Mouse (Mus musculus) hindbrain, embryonic 13.5 days (tissue): ENCODE measurements at regions not wholly inside any gene's neighbourhood (a gene's known extent, or its start where the extent isn't known, plus 50 kb on each side); places are given as distances from the start of the nearest gene placed in this dataset.

Source experiments
- ATAC-seq: fragments of 200-750 bp; cut with Nextera tagmentation; 2 replicates; pipeline ENCODE4 v1.8.0; 2017; ENCODE audit warnings: moderate TSS enrichment; ENCODE audit not compliant: low FRiP score
- H3K27ac ChIP-seq: fragments of 300-500 bp; sonication (generic); 2 replicates; pipeline ENCODE4 v1.5.1; 2015; ENCODE audit warnings: inconsistent platforms, mild to moderate bottlenecking, moderate library complexity
- H3K27me3 ChIP-seq: fragments of 300-500 bp; sonication (generic); 2 replicates; pipeline ENCODE4 v1.6.1; 2015; ENCODE audit warnings: mild to moderate bottlenecking, inconsistent platforms
- H3K36me3 ChIP-seq: fragments of 300-500 bp; sonication (generic); 2 replicates; pipeline ENCODE4 v1.6.1; 2015; ENCODE audit warnings: mild to moderate bottlenecking, inconsistent platforms
- H3K4me1 ChIP-seq: fragments of 300-500 bp; sonication (generic); replicated peaks from 2 replicates; pipeline ENCODE4 v1.6.1; 2015; ENCODE audit warnings: inconsistent platforms
- H3K4me2 ChIP-seq: fragments of 300-500 bp; sonication (generic); 2 replicates; pipeline ENCODE4 v1.6.1; 2015; ENCODE audit warnings: inconsistent platforms, mild to moderate bottlenecking, moderate library complexity
- H3K4me3 ChIP-seq: fragments of 300-500 bp; sonication (generic); 2 replicates; pipeline ENCODE4 v1.5.1; 2015; ENCODE audit warnings: mild to moderate bottlenecking, inconsistent platforms
- H3K9ac ChIP-seq: fragments of 300-500 bp; sonication (generic); 2 replicates; pipeline ENCODE4 v1.6.1; 2015; ENCODE audit warnings: mild to moderate bottlenecking, inconsistent platforms
- H3K9me3 ChIP-seq: fragments of 300-500 bp; sonication (generic); 2 replicates; pipeline ENCODE4 v1.6.1; 2016; ENCODE audit warnings: inconsistent platforms
- WGBS: fragments of 180-500 bp; shearing (Covaris S2); methylation state at CpG from one replicate; pipeline ENCODE4 v1.1.7; 2015; 5-methylcytosine and 5-hydroxymethylcytosine counted together

GRCm38 (mm10) chr3:56753654-56754053 is 548.1 kb downstream of the Tm4sf1 start:
- H3K9ac ChIP-seq = no peak overlapping the region
- H3K4me3 ChIP-seq = no peak overlapping the region
- no peaks in the 10 kb centered on the region for H3K36me3 ChIP-seq
- no peaks in the 10 kb centered on the region for H3K27me3 ChIP-seq
- no peak overlapping the region for H3K27ac ChIP-seq
- ATAC-seq = no peak
- no peaks in the 10 kb centered on the region for H3K9me3 ChIP-seq
- H3K4me2 ChIP-seq = no peak overlapping the region
- WGBS = 33% methylated on average over 3 of the region's 3 CpGs
- H3K4me1 ChIP-seq = peaks cover 4% of the 10 kb centered on the region; the same call in 1 of the 2 replicates

- WGBS = 84% methylated on average over 1 of the region's 1 CpGs
- peaks cover 4% of the 10 kb centered on the region; the same call in 1 of the 2 replicates for H3K4me1 ChIP-seq
- no peak overlapping the region for H3K27ac ChIP-seq
- no peak overlapping the region for H3K4me3 ChIP-seq
- H3K9ac ChIP-seq = no peak overlapping the region
- H3K9me3 ChIP-seq = no peaks in the 10 kb centered on the region
- no peaks in the 10 kb centered on the region for H3K27me3 ChIP-seq
- ATAC-seq = no peak
- no peak overlapping the region for H3K4me2 ChIP-seq
- no peaks in the 10 kb centered on the region for H3K36me3 ChIP-seq
These were observed 549.9 kb downstream of the Tm4sf1 start for GRCm38 (mm10) chr3:56751926-56752325.

GRCm38 (mm10) chr3:56740902-56741301 is 557.4 kb upstream of the Nbea start:
- no peak overlapping the region for H3K27ac ChIP-seq
- H3K4me1 ChIP-seq = no peaks in the 10 kb centered on the region
- H3K27me3 ChIP-seq = no peaks in the 10 kb centered on the region
- ATAC-seq = no peak
- no peak overlapping the region for H3K9ac ChIP-seq
- no peaks in the 10 kb centered on the region for H3K9me3 ChIP-seq
- no peaks in the 10 kb centered on the region for H3K36me3 ChIP-seq
- no peak overlapping the region for H3K4me2 ChIP-seq
- no peak overlapping the region for H3K4me3 ChIP-seq

GRCm38 (mm10) chr3:56739451-56739850 is 556.0 kb upstream of the Nbea start:
- Histone ChIP-seq H3K4me3 (no peak overlapping the region), H3K4me2 (no peak overlapping the region), H3K9ac (no peak overlapping the region), H3K9me3 (no peaks in the 10 kb centered on the region), H3K27ac (no peak overlapping the region), H3K36me3 (no peaks in the 10 kb centered on the region), H3K27me3 (no peaks in the 10 kb centered on the region), H3K4me1 (no peaks in the 10 kb centered on the region)
- ATAC-seq = no peak
- WGBS = 82% methylated on average over 3 of the region's 3 CpGs

GRCm38 (mm10) chr3:56730849-56731248 is 547.3 kb upstream of the Nbea start:
- Histone ChIP-seq H3K4me1 (peaks cover 4% of the 10 kb centered on the region; the same call in 1 of the 2 replicates), H3K27me3 (no peaks in the 10 kb centered on the region), H3K4me2 (no peak overlapping the region), H3K27ac (no peak overlapping the region), H3K9ac (no peak overlapping the region), H3K4me3 (no peak overlapping the region), H3K36me3 (no peaks in the 10 kb centered on the region), H3K9me3 (no peaks in the 10 kb centered on the region)
- no peak for ATAC-seq
- WGBS = 55% methylated on average over 3 of the region's 3 CpGs

- ATAC-seq = no peak
- H3K27ac ChIP-seq = no peak overlapping the region
These were observed 541.5 kb upstream of the Nbea start for GRCm38 (mm10) chr3:56724991-56725390.

GRCm38 (mm10) chr3:56708260-56708659 is 524.8 kb upstream of the Nbea start:
- no peaks in the 10 kb centered on the region for H3K36me3 ChIP-seq
- no peak overlapping the region for H3K4me3 ChIP-seq
- H3K4me1 ChIP-seq = peaks cover 6% of the 10 kb centered on the region
- WGBS = 61% methylated on average over 1 of the region's 1 CpGs
- no peaks in the 10 kb centered on the region for H3K27me3 ChIP-seq
- no peak overlapping the region for H3K4me2 ChIP-seq
- H3K9me3 ChIP-seq = no peaks in the 10 kb centered on the region
- no peak for ATAC-seq
- peak overlapping the region; percentile 66 for H3K27ac ChIP-seq
- H3K9ac ChIP-seq = no peak overlapping the region

More at GRCm38 (mm10) chr3:56724991-56725390, 541.5 kb upstream of the Nbea start:
- no peak overlapping the region for H3K4me2 ChIP-seq
- H3K36me3 ChIP-seq = no peaks in the 10 kb centered on the region
- H3K4me1 ChIP-seq = no peaks in the 10 kb centered on the region
- H3K27me3 ChIP-seq = no peaks in the 10 kb centered on the region
- H3K9ac ChIP-seq = no peak overlapping the region
- no peaks in the 10 kb centered on the region for H3K9me3 ChIP-seq
- no peak overlapping the region for H3K4me3 ChIP-seq

- no peak overlapping the region for H3K9ac ChIP-seq
- no peak overlapping the region for H3K4me3 ChIP-seq
- peak overlapping the region; percentile 66 for H3K27ac ChIP-seq
- no peaks in the 10 kb centered on the region for H3K36me3 ChIP-seq
- H3K9me3 ChIP-seq = no peaks in the 10 kb centered on the region
- peaks cover 6% of the 10 kb centered on the region for H3K4me1 ChIP-seq
- H3K4me2 ChIP-seq = no peak overlapping the region
- no peak; the same call in 1 of the 2 replicates for ATAC-seq
- H3K27me3 ChIP-seq = no peaks in the 10 kb centered on the region
- 67% methylated on average over 3 of the region's 3 CpGs for WGBS
These were observed 523.8 kb upstream of the Nbea start for GRCm38 (mm10) chr3:56707312-56707711.

- H3K36me3 ChIP-seq = no peaks in the 10 kb centered on the region
- H3K9ac ChIP-seq = no peak overlapping the region
- peaks cover 6% of the 10 kb centered on the region for H3K4me1 ChIP-seq
- H3K27me3 ChIP-seq = no peaks in the 10 kb centered on the region
- H3K4me2 ChIP-seq = no peak overlapping the region
- H3K9me3 ChIP-seq = no peaks in the 10 kb centered on the region
- ATAC-seq = no peak
- 67% methylated on average over 4 of the region's 4 CpGs for WGBS
- H3K4me3 ChIP-seq = no peak overlapping the region
- no peak overlapping the region for H3K27ac ChIP-seq
These were observed 522.5 kb upstream of the Nbea start for GRCm38 (mm10) chr3:56706038-56706437.

GRCm38 (mm10) chr3:56698941-56699340 is 515.4 kb upstream of the Nbea start:
- 0 out of 2 replicates have a peak, but pooled peaks have one; percentile 37 for ATAC-seq
- H3K4me3 ChIP-seq = no peak overlapping the region
- H3K27ac ChIP-seq = peak overlapping the region; percentile 86
- no peak overlapping the region for H3K4me2 ChIP-seq
- no peak overlapping the region for H3K9ac ChIP-seq
- no peaks in the 10 kb centered on the region for H3K36me3 ChIP-seq
- peaks cover 22% of the 10 kb centered on the region for H3K4me1 ChIP-seq
- H3K27me3 ChIP-seq = no peaks in the 10 kb centered on the region
- H3K9me3 ChIP-seq = no peaks in the 10 kb centered on the region

GRCm38 (mm10) chr3:56698248-56698647 is 514.7 kb upstream of the Nbea start:
- ATAC-seq = peak; percentile 96
- H3K4me3 ChIP-seq = no peak overlapping the region
- H3K4me1 ChIP-seq = peaks cover 22% of the 10 kb centered on the region
- H3K9me3 ChIP-seq = no peaks in the 10 kb centered on the region
- whole genome bisulfite sequencing = 5% methylated on average over 1 of the region's 1 CpGs
- H3K4me2 ChIP-seq = peak overlapping the region; percentile 15; the same call in 1 of the 2 replicates
- H3K27me3 ChIP-seq = no peaks in the 10 kb centered on the region
- no peak overlapping the region for H3K9ac ChIP-seq
- H3K36me3 ChIP-seq = no peaks in the 10 kb centered on the region
- peak overlapping the region; percentile 86 for H3K27ac ChIP-seq

- Histone ChIP-seq H3K4me1 (no peaks in the 10 kb centered on the region), H3K9me3 (no peaks in the 10 kb centered on the region), H3K4me2 (no peak overlapping the region), H3K27me3 (no peaks in the 10 kb centered on the region), H3K36me3 (no peaks in the 10 kb centered on the region), H3K4me3 (no peak overlapping the region), H3K27ac (no peak overlapping the region), H3K9ac (no peak overlapping the region)
- ATAC-seq = no peak
- 96% methylated on average over 7 of the region's 7 CpGs for WGBS
These were observed 497.5 kb upstream of the Nbea start for GRCm38 (mm10) chr3:56681031-56681430.

- no peaks in the 10 kb centered on the region for H3K36me3 ChIP-seq
- H3K27me3 ChIP-seq = peaks cover 9% of the 10 kb centered on the region
- no peak overlapping the region for H3K4me2 ChIP-seq
- H3K27ac ChIP-seq = no peak overlapping the region
- 19% methylated on average over 3 of the region's 3 CpGs for WGBS
- no peaks in the 10 kb centered on the region for H3K9me3 ChIP-seq
- peak; percentile 72 for ATAC-seq
- H3K9ac ChIP-seq = no peak overlapping the region
- H3K4me1 ChIP-seq = no peaks in the 10 kb centered on the region
- no peak overlapping the region for H3K4me3 ChIP-seq
These were observed 485.3 kb upstream of the Nbea start for GRCm38 (mm10) chr3:56668829-56669228.
